Mouse (Mus musculus) thymus, adult 18-20 months (tissue): ENCODE results near the gene Ccz1.
"Not testable (repeated sequence)": the region's sequence is repeated elsewhere in the genome, so short reads cannot be mapped to it uniquely, and the experiment has no call there.

Experiments
- DNase-seq, 2 experiments: peaks; one replicate each; pipeline ENCODE4 v3.0.0; 2022; ENCODE audit warnings: mixed read lengths in 2 of 2

Ccz1 gene

DNA sequence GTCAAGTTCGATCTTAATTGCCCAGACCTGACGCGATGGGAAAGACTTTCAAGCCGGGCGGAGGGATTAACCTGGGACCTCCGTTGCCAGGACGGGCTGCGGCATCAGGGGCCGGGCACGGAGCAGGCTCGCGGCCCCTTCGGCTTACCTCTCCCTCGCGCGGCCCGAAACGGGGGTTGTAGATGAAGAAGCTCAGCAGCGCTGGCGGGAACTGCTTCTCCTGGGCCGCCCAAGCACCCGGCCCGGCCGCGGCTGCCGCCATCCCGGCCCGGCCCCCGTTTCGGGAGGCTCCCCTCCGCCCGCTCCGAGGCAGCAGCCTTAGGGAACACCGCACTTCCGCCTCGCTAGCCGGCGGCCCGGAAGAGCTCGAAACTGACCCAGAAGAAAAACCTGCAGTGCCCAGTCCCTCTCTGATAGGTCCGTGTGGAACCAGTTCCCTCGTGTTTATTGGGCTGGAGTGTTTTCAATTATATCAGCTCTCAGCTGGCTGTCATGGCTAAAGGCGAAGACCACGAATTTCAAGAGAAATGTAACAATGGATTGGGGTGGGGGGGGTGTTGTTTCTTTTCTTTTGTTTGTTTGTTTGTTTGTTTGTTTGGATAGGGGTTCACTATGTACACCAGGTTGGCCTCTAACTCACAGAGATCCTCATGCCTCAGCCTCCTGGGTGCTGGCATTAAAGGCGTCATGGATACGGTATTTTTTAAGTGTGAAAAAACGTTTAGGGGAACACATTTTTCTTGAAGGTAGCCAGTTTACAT, at the start of gene Ccz1:
Ccz1 (minus strand) TSS at position 327 of the 761 bp plus-strand sequence.
- DNase-seq, result peak; percentile 59 to 62

DNA sequence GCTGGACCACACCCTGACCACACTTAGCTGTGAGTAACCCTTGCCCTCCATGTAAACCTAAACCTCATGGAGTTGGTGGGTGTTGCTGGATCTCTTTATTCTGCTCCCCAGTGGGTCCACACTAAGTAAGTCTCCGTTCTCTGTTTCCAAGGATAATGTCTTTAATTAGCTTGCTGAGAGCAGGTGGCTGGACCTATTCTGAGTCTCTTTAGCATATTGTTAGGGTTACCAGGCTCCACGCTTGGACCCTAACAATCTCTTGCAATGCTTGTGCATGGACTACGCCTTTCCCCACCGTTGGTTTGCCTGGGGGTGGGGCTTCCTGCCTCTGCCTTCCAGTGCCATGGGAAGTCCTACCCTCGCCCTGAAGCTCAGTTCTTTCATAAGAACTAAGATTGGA, 49.4 kb upstream of the Ccz1 start:
- DNase-seq, result no peak

DNA sequence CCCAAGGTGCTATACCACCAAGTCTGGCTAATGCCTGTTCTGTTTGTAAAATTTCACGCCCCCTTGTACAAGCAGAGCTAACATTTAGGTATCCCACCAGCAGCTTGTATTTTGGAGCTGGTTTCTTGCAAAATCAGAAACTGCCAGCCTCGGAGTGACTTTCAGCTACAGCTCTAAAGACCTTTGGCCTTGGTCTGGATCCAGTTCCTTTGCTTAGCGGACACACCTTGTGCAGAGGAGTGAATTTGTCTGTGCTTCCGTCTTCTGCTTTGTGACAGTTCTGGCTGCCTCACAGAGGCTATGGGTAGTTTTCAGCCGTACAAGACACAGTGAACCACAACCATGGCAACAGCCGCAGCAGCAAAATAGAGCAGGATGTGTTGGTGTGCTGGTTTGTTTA, 39.7 kb upstream of the Ccz1 start:
- no peak for DNase-seq

DNA sequence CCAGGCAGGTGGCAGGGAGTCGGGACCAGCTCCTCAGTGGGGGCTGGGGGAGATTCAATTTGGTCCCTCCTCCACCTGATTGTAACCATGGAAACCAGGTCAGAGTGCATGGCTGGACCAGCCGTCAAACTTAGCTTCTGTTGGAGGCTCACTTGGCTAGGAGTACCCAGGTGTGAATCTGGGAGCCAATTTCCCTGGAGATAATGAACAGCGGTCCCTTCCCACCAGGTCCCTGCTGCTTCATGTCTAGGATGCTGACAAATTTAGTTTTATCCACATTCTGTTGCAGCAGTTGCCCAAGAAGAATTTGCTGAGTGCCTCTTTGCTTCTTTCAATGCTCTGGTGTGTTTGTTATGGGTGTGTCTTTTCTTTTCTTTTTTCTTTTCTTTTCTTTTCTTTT, 38.8 kb upstream of the Ccz1 start:
- DNase-seq, result no peak

DNA sequence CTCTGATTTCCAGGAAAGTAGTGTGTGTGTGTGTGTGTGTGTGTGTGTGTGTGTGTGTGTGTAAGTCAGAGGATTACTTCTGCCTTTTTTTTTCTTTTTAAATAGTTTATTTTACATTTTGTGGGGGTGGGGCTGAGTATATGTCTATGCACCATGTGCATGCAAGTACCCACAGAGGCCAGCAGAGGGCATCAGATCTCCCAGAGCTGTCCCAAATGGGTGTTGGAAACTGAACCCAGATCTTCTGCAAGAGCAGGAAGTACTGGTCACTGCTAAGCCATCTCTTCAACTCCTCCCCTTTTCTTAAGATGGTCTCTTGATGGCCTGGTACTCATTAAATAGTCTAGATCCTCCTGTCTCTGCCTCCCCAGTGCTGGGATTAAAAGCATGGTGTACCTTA, 36.6 kb upstream of the Ccz1 start:
- no peak for DNase-seq

- no peak for DNase-seq
These were observed 35.2 kb upstream of the Ccz1 start for GRCm38 (mm10) chr5:144049881-144050280.

DNA sequence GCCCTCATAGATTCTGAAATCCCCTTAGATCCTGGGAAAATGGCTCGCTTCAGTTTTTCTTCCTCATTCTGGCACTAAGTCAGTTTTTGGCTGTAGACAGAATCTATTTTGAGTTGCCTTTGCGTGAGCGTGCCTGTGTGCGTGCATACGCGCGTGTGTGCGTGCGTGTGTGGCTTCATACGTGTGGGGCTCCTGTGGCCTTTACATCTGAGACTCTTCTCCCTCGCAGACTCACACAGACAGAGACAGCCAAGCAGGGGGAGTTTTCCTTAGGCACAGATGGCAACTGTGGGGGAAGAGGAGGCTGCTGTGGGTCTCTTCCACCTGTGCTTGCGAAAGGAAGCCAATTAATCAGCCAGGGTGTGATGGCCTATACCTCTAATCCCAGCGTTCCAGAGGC, 32.6 kb upstream of the Ccz1 start:
- DNase-seq, result no peak

GRCm38 (mm10) chr5:144043166-144043565, 28.5 kb upstream of the Ccz1 start:
- no peak for DNase-seq

- DNase-seq, result peak; percentile 26 to 32
These were observed 26.2 kb upstream of the Ccz1 start for GRCm38 (mm10) chr5:144040720-144041364.

DNA sequence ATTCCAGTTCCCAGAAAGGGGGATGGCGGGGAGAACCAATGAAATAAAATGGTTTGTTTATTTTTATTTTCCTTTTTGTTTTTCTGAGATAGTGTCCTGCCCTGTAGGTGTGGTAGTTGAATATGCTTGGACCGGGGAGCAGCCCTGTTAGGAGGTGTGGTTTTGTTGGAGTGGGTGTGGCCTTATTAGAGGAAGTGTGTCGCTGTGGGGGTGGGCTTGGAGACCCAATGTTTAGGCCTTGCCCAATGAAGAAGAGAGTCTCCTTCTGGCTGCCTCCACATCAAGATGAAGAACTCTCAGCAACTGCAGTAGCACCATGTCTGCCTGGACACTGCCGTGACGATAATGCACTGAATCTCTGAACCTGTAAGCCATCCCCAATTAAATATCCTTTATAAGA, 25.2 kb upstream of the Ccz1 start:
- DNase-seq, result no peak

- DNase-seq, result no peak
These were observed 24.5 kb upstream of the Ccz1 start for GRCm38 (mm10) chr5:144039156-144039675.

- DNase-seq, result no peak
These were observed 22.3 kb upstream of the Ccz1 start for GRCm38 (mm10) chr5:144036952-144037351.

GRCm38 (mm10) chr5:144034567-144034966, 19.9 kb upstream of the Ccz1 start:
- no peak for DNase-seq

DNA sequence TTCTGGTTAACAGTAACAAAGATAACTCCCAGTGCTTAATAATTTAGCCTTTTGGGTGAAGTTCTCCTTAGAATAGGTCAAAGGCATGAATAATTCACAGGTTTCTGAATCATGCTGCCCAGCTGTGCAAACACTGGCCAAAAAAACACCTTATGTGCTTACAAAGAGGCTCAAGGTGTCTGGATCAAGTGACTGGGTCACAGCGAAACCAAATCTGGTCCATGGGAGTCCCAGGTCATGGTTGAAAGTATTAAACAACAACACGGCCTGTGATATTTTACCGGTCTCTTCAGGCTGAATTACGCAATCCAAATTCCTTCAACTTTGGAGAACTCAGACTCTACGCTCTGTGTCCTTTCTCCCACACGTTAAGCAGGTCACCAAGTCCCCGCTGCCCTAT, 17.8 kb upstream of the Ccz1 start:
- DNase-seq, result no peak

GRCm38 (mm10) chr5:144026620-144027263, 12.1 kb upstream of the Ccz1 start, which contains the start of gene Ocm:
TSS of gene Ocm (minus strand) at chr5:144026670.
- no peak for DNase-seq

GRCm38 (mm10) chr5:144015845-144016244, 1.2 kb upstream of the Ccz1 start:
- DNase-seq, result no peak

GRCm38 (mm10) chr5:144015312-144015650, 604 bp upstream of the Ccz1 start:
- no peak for DNase-seq

GRCm38 (mm10) chr5:144013366-144014134, 1.1 kb downstream of the Ccz1 start:
- DNase-seq, result not testable (repeated sequence)

- DNase-seq, result no peak
These were observed 12.1 kb downstream of the Ccz1 start for GRCm38 (mm10) chr5:144002461-144003192.

DNA sequence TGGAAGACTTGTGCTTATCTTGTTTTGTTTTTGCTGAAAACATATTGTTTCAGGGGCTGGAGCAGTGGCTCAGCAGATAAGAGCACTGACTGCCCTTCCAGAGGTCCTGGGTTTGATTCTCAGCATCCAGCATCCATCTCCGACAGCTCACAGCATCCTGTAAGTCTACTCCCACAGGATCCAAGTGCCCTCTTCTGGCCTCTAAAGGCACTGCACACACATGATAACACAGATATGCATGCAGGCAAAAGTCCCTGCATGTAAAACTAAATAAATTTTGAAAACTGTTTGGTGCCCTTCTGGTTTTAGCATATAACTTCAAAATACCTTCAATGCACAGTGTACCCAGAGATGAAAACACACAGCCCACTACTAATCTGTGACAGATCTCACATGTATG, 15.3 kb downstream of the Ccz1 start:
- no peak for DNase-seq

DNA sequence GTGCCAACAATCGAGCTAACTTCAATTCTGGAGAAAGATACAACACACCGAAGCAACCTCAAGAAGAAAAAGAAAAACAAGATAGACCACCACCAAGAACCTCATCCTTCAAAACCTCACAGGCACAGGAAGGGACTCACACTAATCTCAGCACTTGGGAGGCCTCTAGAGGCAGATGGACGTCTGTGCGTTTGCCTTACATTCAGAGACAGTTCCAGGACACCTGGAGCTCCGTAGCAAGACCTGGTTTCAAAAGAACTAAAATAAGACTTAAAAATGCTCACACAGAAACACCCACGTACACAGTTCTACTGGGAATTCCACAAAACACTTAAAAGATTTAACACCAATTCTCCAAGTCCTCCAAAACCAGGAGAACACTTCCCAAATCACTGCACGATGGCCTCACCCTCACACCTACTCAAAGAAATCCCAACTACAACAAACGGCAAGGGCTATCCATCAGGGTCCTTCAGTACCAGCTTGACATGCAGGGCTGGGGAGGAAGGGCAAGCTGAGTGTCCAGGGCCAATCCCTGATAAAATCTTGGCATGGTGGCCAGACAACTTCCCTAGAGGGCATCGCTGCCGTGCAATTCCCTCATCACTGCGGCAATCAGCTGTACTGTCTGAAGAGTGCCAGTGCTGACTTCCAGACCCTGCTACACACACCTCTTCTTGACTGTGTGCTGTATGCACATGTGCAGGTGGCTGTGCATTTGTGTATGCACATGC, 19.9 kb downstream of the Ccz1 start:
- DNase-seq, result no peak

- no peak for DNase-seq
These were observed 20.8 kb downstream of the Ccz1 start for GRCm38 (mm10) chr5:143993849-143994248.
